Mouse (Mus musculus) stomach, embryonic 15.5 days (tissue): Measurements from ENCODE around the gene Htr2c. TPM values are rescaled to one million over a fixed set of nuclear protein-coding genes. Genes with fewer than 3 reads are reported as not detected.

Experiments
- ATAC-seq: fragments of 200-750 bp; cut with Nextera tagmentation; 2 replicates; pipeline ENCODE4 v1.8.0; 2017; ENCODE audit warnings: low read depth, moderate number of reproducible peaks, moderate TSS enrichment; ENCODE audit not compliant: insufficient read depth, low FRiP score
- H3K27ac ChIP-seq: fragments of 300-500 bp; sonication (generic); 2 replicates; pipeline ENCODE4 v1.5.1; 2015; ENCODE audit warnings: mild to moderate bottlenecking, inconsistent platforms
- H3K27me3 ChIP-seq: fragments of 300-500 bp; sonication (generic); replicated peaks from 2 replicates; pipeline ENCODE4 v1.6.1; 2015; ENCODE audit warnings: inconsistent platforms
- H3K36me3 ChIP-seq: fragments of 300-500 bp; sonication (generic); 2 replicates; pipeline ENCODE4 v1.6.1; 2015; ENCODE audit warnings: inconsistent platforms
- H3K4me1 ChIP-seq: fragments of 300-500 bp; sonication (generic); 2 replicates; pipeline ENCODE4 v1.6.1; 2015; ENCODE audit warnings: inconsistent platforms
- H3K4me2 ChIP-seq: fragments of 300-500 bp; sonication (generic); 2 replicates; pipeline ENCODE4 v1.6.1; 2015; ENCODE audit warnings: mild to moderate bottlenecking, inconsistent platforms
- H3K4me3 ChIP-seq: fragments of 300-500 bp; sonication (generic); replicated peaks from 2 replicates; pipeline ENCODE4 v1.5.1; 2015; ENCODE audit warnings: inconsistent platforms
- H3K9ac ChIP-seq: fragments of 300-500 bp; sonication (generic); 2 replicates; pipeline ENCODE4 v1.6.1; 2015; ENCODE audit warnings: inconsistent platforms
- H3K9me3 ChIP-seq: fragments of 300-500 bp; sonication (generic); 2 replicates; pipeline ENCODE4 v1.6.1; 2016; ENCODE audit warnings: inconsistent platforms
- WGBS: fragments of 180-500 bp; shearing (Covaris S2); methylation state at CpG from one replicate; pipeline ENCODE4 v1.1.7; 2015; 5-methylcytosine and 5-hydroxymethylcytosine counted together
- polyA plus RNA-seq: library from polyadenylated mRNA; unstranded; fragments of >200 nt; fragmentation: Nextera tagmentation; extraction: Ambion mirVana; gene quantifications from 2 replicates; pipeline ENCODE4 v1.2.1, GENCODE M21; 2015

The Htr2c gene
- polyA plus RNA-seq, result not detected in 2 replicates

DNA sequence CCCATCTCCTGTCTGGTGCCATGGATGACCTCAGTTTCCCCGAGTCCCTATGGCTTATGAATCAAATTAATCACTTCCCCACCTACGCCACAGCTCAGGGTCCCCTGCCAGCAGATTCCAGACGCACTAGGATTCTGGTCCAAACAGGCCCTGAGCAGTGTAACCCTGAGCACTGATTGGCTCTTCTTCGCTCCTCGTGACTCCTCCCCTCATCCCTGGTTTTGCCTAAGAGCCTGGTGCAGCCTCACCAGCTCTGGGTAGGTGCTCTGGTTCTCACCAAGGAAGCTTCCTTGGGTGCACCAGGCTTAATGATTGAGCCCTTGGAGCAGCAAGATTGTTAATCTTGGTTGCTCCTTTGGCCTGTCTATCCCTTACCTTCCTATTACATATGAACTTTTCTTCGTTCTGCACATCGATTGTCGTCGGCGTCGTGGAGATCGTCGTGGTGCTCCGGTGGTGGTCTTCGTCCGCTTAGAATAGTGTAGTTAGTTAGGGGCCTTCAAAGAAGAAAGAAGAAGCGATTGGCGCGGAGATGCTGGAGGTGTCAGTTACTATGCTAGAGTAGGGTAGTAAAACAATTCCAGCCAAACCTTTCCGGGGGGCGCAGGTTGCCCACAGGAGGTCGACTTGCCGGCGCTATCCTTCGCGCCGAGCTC is at the start of gene Htr2c:
Htr2c (plus strand) TSS at position 256 of the 656 bp plus-strand sequence.
- no peak within 1 kb of the TSS for H3K9ac ChIP-seq
- peak within 1 kb of the TSS; percentile 51 for H3K4me2 ChIP-seq
- no peaks in the 10 kb centered on the region for H3K36me3 ChIP-seq
- no peak for ATAC-seq
- H3K4me3 ChIP-seq, result peak within 1 kb of the TSS; percentile 23
- no peak within 1 kb of the TSS for H3K27ac ChIP-seq
- H3K4me1 ChIP-seq, result no peaks in the 10 kb centered on the region
- no peaks in the 10 kb centered on the region for H3K9me3 ChIP-seq
- WGBS, result 28% methylated on average over 27 of the region's 27 CpGs
- 0 out of 2 replicates have a peak, but pooled peaks cover 8% of the 10 kb centered on the region for H3K27me3 ChIP-seq

DNA sequence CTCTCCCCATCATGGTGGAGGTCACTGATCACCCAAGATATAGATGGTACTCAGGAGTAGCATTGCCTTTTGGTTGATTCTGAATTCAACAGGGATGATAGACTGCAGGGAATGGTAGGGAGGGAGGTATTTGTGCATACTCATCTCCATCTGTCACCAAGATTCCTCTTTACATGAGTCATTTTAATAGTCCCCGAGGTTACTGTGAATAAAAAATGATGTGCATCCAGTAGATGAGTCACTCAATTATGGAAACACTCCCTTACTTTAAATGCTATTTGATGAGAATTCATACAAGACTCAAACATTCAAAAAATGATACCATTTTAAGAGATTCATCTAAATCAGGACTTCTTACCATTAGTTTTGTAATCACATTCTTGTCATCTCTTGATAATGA is 34.1 kb upstream of the Htr2c start:
- Histone ChIP-seq H3K36me3 (no peaks in the 10 kb centered on the region), H3K9ac (no peak overlapping the region), H3K4me2 (no peak overlapping the region), H3K27me3 (no peaks in the 10 kb centered on the region), H3K9me3 (no peaks in the 10 kb centered on the region), H3K4me3 (no peak overlapping the region), H3K4me1 (no peaks in the 10 kb centered on the region), H3K27ac (no peak overlapping the region)
- ATAC-seq, result no peak
- 53% methylated on average over 1 of the region's 1 CpGs for WGBS

DNA sequence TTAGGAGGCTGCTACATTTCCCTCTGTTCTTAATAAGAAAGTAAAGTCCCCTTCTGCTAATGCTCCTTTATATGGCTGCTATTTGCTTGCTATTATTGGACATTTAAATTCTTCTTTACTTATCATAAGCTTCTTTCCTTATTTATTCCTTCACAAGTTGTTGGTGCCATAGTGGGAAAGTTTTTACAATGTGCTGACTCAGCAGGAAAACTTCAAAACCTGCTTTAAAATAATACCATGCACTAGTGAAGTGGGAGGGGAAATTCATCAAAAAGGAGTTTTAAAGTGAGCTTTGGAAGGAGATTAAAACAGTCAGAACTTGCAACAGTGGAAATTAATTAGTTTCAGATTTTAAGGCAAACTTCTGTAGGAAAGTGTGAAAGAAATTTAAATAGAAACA is 26.0 kb upstream of the Htr2c start:
- no peaks in the 10 kb centered on the region for H3K9me3 ChIP-seq
- no peaks in the 10 kb centered on the region for H3K36me3 ChIP-seq
- H3K9ac ChIP-seq, result no peak overlapping the region
- no peak for ATAC-seq
- H3K4me3 ChIP-seq, result no peak overlapping the region
- no peaks in the 10 kb centered on the region for H3K27me3 ChIP-seq
- H3K4me1 ChIP-seq, result no peaks in the 10 kb centered on the region
- no peak overlapping the region for H3K4me2 ChIP-seq
- H3K27ac ChIP-seq, result no peak overlapping the region

DNA sequence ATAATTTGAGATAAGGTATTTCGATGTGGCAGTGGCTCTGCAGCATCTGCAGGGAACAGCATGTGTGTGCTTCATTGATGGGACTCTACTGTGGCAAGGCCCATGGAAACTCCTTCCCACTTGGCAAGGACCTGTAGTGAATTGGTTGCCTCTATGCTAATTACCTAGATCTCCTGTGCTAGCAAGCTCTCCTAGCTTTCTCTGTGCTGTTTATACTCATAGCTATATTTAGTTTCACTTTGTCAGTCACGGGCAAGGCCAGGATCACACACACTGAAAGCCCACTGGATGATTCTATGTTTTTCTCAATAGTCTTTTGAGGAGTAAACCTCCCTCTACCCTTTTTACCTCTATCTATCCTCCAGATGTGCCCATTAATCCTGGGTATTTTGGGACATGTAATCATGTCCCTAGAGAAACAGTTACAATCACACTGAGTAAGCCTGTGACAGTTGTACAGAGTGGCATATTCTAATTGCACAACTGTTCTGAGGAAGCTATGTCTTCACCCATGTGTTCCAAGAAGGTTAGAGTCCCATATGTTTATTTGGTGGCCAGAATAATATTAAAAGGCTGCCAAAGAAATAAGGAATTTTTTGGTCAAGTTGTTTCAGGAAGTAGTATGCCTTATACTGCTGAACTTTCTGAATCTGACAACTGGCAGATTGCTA is 16.0 kb upstream of the Htr2c start:
- Histone ChIP-seq H3K27me3 (no peaks in the 10 kb centered on the region), H3K36me3 (no peaks in the 10 kb centered on the region), H3K4me3 (no peak overlapping the region), H3K4me1 (no peaks in the 10 kb centered on the region), H3K9ac (no peak overlapping the region), H3K9me3 (no peaks in the 10 kb centered on the region), H3K27ac (no peak overlapping the region), H3K4me2 (no peak overlapping the region)
- no peak for ATAC-seq
- WGBS, result 67% methylated on average over 2 of the region's 2 CpGs

DNA sequence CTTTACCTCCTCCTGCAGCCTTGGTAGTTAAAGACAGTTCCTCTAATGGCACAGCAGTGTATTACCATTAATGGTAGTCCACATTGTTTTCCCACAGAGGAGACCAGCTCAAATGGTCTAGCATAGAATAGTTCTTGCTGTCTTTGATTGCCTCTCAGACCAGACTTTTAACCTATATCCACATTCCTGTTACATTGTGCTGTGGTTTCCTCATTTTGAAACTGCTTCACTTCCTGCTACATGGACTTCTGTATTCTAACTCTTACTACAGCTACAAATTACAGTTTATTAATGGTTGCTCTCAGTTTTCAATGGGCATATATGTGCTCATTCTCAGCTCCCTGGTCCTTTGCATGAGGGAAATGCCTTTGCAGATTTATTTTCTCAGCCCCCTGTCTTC is 15.3 kb upstream of the Htr2c start:
- H3K9ac ChIP-seq, result no peak overlapping the region
- no peak for ATAC-seq

DNA sequence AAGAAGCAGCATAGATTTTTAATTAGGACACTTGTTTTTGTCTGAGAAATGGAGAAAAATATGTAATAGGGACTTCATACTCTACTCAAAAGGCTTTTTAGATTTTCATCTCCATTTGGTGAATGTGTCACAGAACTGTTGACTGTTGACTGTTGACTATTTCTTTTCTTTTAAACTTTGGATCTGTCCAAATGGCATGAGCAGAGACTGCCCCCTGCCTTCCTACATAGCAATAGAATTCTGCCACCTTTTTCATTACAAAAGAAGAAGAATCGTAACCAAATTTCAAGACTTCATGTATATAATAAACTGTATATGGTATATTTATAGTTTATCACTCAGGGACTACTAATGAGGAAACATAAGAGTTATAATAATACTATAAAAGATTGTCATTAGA is 3.7 kb upstream of the Htr2c start:
- Histone ChIP-seq H3K4me1 (no peaks in the 10 kb centered on the region), H3K27ac (no peak overlapping the region), H3K9ac (no peak overlapping the region), H3K27me3 (0 out of 2 replicates have a peak, but pooled peaks cover 8% of the 10 kb centered on the region), H3K36me3 (no peaks in the 10 kb centered on the region), H3K9me3 (no peaks in the 10 kb centered on the region), H3K4me2 (no peak overlapping the region), H3K4me3 (no peak overlapping the region)
- ATAC-seq, result no peak
- WGBS, result 71% methylated on average over 1 of the region's 1 CpGs

More for the DNA sequence above, 15.3 kb upstream of the Htr2c start:
- Histone ChIP-seq H3K27ac (no peak overlapping the region), H3K9me3 (no peaks in the 10 kb centered on the region), H3K4me1 (no peaks in the 10 kb centered on the region), H3K4me3 (no peak overlapping the region), H3K36me3 (no peaks in the 10 kb centered on the region), H3K4me2 (no peak overlapping the region), H3K27me3 (no peaks in the 10 kb centered on the region)

DNA sequence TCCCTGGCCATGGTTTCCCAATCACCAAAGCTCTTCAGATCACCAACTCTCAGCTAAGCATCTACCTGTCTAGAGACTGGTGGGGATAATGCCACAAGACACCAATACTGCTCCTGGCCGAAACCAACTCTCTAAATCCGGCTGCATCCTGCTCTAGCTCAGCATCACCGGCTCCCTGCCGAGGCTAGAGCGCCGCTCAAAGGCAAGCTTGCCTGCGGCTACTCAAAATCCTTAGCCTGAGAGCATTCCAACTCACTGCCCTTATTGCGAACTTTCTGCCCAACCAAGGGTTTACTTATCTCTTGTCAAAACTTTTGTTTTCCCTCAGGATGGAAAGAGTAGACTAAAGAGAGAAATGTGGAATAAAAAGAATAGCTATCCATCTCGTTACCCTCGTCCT is 2.4 kb upstream of the Htr2c start:
- Histone ChIP-seq H3K36me3 (no peaks in the 10 kb centered on the region), H3K27me3 (0 out of 2 replicates have a peak, but pooled peaks cover 8% of the 10 kb centered on the region), H3K9ac (no peak overlapping the region), H3K4me1 (no peaks in the 10 kb centered on the region), H3K4me2 (no peak overlapping the region), H3K27ac (no peak overlapping the region), H3K9me3 (no peaks in the 10 kb centered on the region), H3K4me3 (no peak overlapping the region)
- 26% methylated on average over 10 of the region's 10 CpGs for WGBS
- ATAC-seq, result no peak

DNA sequence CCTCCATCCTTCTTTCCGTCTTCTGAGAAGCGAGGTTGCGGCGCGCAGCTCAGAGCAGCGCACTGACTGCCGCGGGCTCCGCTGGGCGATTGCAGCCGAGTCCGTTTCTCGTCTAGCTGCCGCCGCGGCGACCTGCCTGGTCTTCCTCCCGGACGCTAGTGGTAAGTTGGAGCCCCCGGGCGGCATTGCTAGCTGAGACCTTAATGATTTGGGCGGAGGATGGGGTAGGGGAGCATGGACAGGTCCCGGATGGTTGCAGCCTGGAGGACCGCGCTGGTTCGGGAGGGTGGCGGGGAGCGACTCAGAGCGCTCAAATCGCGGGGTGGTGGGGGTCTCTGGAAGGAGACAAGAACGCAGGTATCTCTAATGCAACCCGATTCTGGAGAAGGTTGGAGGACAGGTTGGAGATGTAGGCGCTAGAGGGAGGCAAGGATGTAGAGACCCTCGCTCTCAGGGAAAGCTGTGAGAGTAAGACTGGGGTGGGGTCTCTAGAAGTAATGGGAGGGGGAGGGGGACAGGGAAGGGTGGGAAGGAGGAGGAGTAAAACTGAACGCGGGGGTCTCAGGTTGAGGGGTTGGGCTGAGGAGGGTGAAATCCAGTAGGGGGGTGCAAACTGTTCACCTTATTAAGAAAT is 718 bp downstream of the Htr2c start:
- H3K9ac ChIP-seq, result no peak overlapping the region
- H3K9me3 ChIP-seq, result no peaks in the 10 kb centered on the region
- H3K4me3 ChIP-seq, result peak overlapping the region; percentile 23
- H3K27me3 ChIP-seq, result 0 out of 2 replicates have a peak, but pooled peaks cover 8% of the 10 kb centered on the region
- 18% methylated on average over 36 of the region's 37 CpGs for WGBS
- ATAC-seq, result no peak
- H3K4me1 ChIP-seq, result no peaks in the 10 kb centered on the region
- H3K27ac ChIP-seq, result no peak overlapping the region
- H3K4me2 ChIP-seq, result peak overlapping the region; percentile 51
- H3K36me3 ChIP-seq, result no peaks in the 10 kb centered on the region

DNA sequence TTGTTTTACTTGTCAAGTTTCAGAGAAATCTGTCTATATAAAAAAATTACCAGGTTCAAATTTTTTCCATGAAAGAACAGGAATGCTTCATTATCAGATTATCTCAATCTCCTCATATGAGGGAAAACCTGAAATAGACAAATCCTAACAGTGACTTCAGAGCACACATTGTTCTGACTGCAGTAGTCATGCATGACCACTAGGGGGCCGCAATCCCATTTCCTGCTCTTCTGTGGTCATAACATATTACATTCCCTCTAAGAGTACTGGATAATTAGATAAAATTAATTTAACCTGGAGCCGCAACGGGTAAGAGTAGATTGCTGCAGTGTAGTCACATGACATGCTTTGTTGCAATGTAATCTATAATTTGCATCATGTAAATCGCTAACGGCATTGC is 17.6 kb downstream of the Htr2c start:
- ATAC-seq, result no peak
- no peaks in the 10 kb centered on the region for H3K9me3 ChIP-seq
- WGBS, result 54% methylated on average over 5 of the region's 5 CpGs
- H3K4me2 ChIP-seq, result no peak overlapping the region
- H3K27ac ChIP-seq, result no peak overlapping the region
- H3K36me3 ChIP-seq, result no peaks in the 10 kb centered on the region
- H3K9ac ChIP-seq, result no peak overlapping the region
- no peaks in the 10 kb centered on the region for H3K4me1 ChIP-seq
- H3K4me3 ChIP-seq, result no peak overlapping the region
- no peaks in the 10 kb centered on the region for H3K27me3 ChIP-seq

DNA sequence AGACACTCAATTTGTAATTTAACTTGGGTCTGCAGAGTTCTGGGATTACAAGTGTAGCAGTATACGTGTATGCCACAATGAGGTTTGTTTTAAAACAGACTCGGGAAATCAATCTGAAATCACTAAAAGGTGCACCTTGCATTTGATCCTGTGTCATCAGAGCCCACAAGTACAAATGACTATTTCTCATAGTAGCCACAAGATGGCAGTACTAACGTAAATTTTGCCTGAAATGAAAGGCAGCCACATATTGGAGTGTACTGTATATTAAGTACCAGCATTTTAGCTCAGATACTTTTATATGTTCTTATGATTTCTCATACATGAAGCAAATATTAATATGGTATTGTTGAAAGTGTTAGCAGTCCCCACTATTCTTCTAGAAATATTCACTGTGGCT is 93.4 kb downstream of the Htr2c start:
- H3K4me2 ChIP-seq, result no peak overlapping the region
- no peaks in the 10 kb centered on the region for H3K9me3 ChIP-seq
- no peaks in the 10 kb centered on the region for H3K27me3 ChIP-seq
- no peaks in the 10 kb centered on the region for H3K4me1 ChIP-seq
- 22% methylated on average over 3 of the region's 3 CpGs for WGBS
- no peak overlapping the region for H3K27ac ChIP-seq
- no peak for ATAC-seq
- no peaks in the 10 kb centered on the region for H3K36me3 ChIP-seq
- H3K4me3 ChIP-seq, result no peak overlapping the region
- no peak overlapping the region for H3K9ac ChIP-seq

DNA sequence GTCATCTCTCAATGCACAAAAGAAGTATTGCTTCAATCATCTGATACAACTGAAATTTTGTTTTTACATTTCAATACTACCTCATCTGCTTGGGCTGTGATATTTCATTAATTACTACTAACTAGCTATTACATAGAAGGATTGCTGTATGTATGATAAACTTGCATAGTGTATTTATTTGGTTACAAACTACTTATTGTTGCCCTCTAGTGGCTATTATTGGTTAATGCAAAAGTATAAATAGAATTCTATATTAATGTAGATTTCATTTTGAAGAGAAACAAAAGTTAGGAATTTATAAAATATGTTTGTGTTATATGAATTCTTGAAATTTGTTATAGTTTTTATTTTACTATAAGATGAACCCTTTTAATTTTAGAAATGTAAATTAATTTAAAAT is 109.3 kb downstream of the Htr2c start:
- H3K4me3 ChIP-seq, result no peak overlapping the region
- no peaks in the 10 kb centered on the region for H3K27me3 ChIP-seq
- no peak overlapping the region for H3K27ac ChIP-seq
- no peak overlapping the region for H3K4me2 ChIP-seq
- no peak for ATAC-seq
- no peaks in the 10 kb centered on the region for H3K9me3 ChIP-seq
- no peaks in the 10 kb centered on the region for H3K4me1 ChIP-seq
- no peaks in the 10 kb centered on the region for H3K36me3 ChIP-seq
- no peak overlapping the region for H3K9ac ChIP-seq

DNA sequence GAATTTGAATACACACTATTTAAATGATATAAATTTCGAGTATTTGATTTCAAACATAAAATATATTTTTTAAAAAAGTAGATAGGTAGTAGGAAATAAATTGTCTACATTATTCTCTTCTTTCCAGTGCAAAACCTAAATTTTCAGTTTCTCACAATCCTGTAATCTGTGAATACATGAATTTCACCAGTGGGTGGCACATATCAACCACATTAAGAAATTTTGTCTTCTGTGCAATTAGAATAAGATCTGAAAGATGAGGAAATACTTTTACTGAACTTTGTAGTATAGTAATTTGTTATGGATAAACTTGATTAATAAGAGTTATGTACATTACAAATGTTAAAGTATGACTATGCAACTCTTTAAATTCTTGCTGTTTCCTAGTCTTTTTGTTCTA is 156.8 kb downstream of the Htr2c start:
- WGBS, result 30% methylated on average over 1 of the region's 1 CpGs
- no peaks in the 10 kb centered on the region for H3K4me1 ChIP-seq
- H3K4me2 ChIP-seq, result no peak overlapping the region
- no peak overlapping the region for H3K27ac ChIP-seq
- no peak for ATAC-seq
- H3K9me3 ChIP-seq, result no peaks in the 10 kb centered on the region
- no peak overlapping the region for H3K4me3 ChIP-seq
- H3K27me3 ChIP-seq, result no peaks in the 10 kb centered on the region
- no peaks in the 10 kb centered on the region for H3K36me3 ChIP-seq
- H3K9ac ChIP-seq, result no peak overlapping the region
